Mouse (Mus musculus) CH12.LX (cell line): Measurements from ENCODE around the gene Gm49450. TPM values are rescaled to one million over a fixed set of nuclear protein-coding genes. Genes with fewer than 3 reads are reported as not detected.

Experiments used
- DNase-seq: peaks from one replicate; pipeline ENCODE4 v3.0.0-alpha.2; 2013; ENCODE audit errors: extremely low read depth
- H3K27ac ChIP-seq: 2 replicates; pipeline ENCODE4 v1.5.1; 2012; ENCODE audit warnings: low read depth, mild to moderate bottlenecking, control low read depth, moderate library complexity; ENCODE audit not compliant: insufficient read depth
- H3K27me3 ChIP-seq: replicated peaks from 2 replicates; pipeline ENCODE3; 2012; ENCODE audit warnings: inconsistent platforms
- H3K36me3 ChIP-seq, 2 experiments: replicated peaks in 1 of 2; 2 replicates each; pipeline versions ENCODE3 to v1.6.1; 2012; ENCODE audit warnings: inconsistent platforms in 1 of 2, low read length in 1 of 2, mild to moderate bottlenecking in 1 of 2, mixed read lengths in 1 of 2, moderate library complexity in 1 of 2; ENCODE audit not compliant: control insufficient read depth in 1 of 2, insufficient read depth in 1 of 2
- H3K4me1 ChIP-seq, 2 experiments: 2 replicates each; pipeline ENCODE4 v1.6.1; 2012; ENCODE audit warnings: inconsistent platforms in 1 of 2, moderate library complexity in 1 of 2; ENCODE audit not compliant: insufficient read depth in 2 of 2, control insufficient read depth in 1 of 2
- H3K4me2 ChIP-seq: 2 replicates; pipeline ENCODE4 v1.6.1; 2012; ENCODE audit warnings: low read depth, mild to moderate bottlenecking, control low read depth; ENCODE audit not compliant: poor library complexity, insufficient read depth, severe bottlenecking
- H3K4me3 ChIP-seq, 3 experiments: fragments of 150-350 bp in 1 of 3; sonication (generic) in 1 of 3; replicated peaks in 1 of 3; 2 replicates each; pipeline versions ENCODE3 to v1.5.1; 2011 to 2012; ENCODE audit warnings: low read depth in 2 of 3, low read length in 2 of 3, mild to moderate bottlenecking in 2 of 3, moderate library complexity in 2 of 3, control low read depth in 1 of 3, improper control_type of control experiment in 1 of 3, inconsistent platforms in 1 of 3, mixed read lengths in 1 of 3; ENCODE audit not compliant: poor library complexity in 1 of 3
- H3K79me2 ChIP-seq: replicated peaks from 2 replicates; pipeline ENCODE4 v1.6.1; 2012; ENCODE audit warnings: mild to moderate bottlenecking, moderate library complexity; ENCODE audit not compliant: control insufficient read depth, poor library complexity, insufficient read depth, severe bottlenecking; ENCODE audit errors: extremely low read depth
- H3K9ac ChIP-seq: 2 replicates; pipeline ENCODE4 v1.6.1; 2012; ENCODE audit warnings: low read depth, mild to moderate bottlenecking, control low read depth, moderate library complexity; ENCODE audit not compliant: insufficient read depth
- H3K9me3 ChIP-seq: replicated peaks from 2 replicates; pipeline ENCODE3; 2012; ENCODE audit warnings: low read length, inconsistent platforms, mixed read lengths
- BHLHE40 ChIP-seq: IDR thresholded peaks from 2 replicates; pipeline ENCODE4 v1.6.1; 2011; ENCODE audit warnings: mild to moderate bottlenecking, low read depth, low read length, improper control_type of control experiment
- CHD1 ChIP-seq: IDR thresholded peaks from 2 replicates; pipeline ENCODE4 v1.6.1; 2012; ENCODE audit warnings: low read depth, low read length, improper control_type of control experiment, inconsistent platforms
- CHD2 ChIP-seq: IDR thresholded peaks from 2 replicates; pipeline ENCODE4 v1.6.1; 2011; ENCODE audit warnings: low read length, improper control_type of control experiment
- CTCF ChIP-seq, 2 experiments: IDR thresholded peaks in 1 of 2; conservative IDR thresholded peaks in 1 of 2; 2 replicates each; pipeline ENCODE4 v1.5.1; 2011 to 2012; ENCODE audit warnings: low read depth in 2 of 2, low read length in 2 of 2, improper control_type of control experiment in 1 of 2, inconsistent platforms in 1 of 2, mild to moderate bottlenecking in 1 of 2, moderate library complexity in 1 of 2
- E2F4 ChIP-seq: IDR thresholded peaks from 2 replicates; pipeline ENCODE4 v1.6.1; 2011; ENCODE audit warnings: low read depth, low read length, improper control_type of control experiment; ENCODE audit not compliant: insufficient replicate concordance
- ELF1 ChIP-seq: IDR thresholded peaks from 2 replicates; pipeline ENCODE4 v1.6.1; 2014; ENCODE audit warnings: low read depth, mild to moderate bottlenecking, inconsistent platforms, low read length, improper control_type of control experiment
- EP300 ChIP-seq: IDR thresholded peaks from 2 replicates; pipeline ENCODE4 v1.6.1; 2011; ENCODE audit warnings: low read length, improper control_type of control experiment
- ETS1 ChIP-seq: conservative IDR thresholded peaks from 2 replicates; pipeline ENCODE4 v1.6.1; 2012; ENCODE audit warnings: low read depth, mild to moderate bottlenecking, inconsistent platforms, low read length, improper control_type of control experiment, moderate library complexity
- GABPA ChIP-seq: IDR thresholded peaks from 2 replicates; pipeline ENCODE4 v1.6.1; 2012; ENCODE audit warnings: low read depth, low read length, improper control_type of control experiment, inconsistent platforms; ENCODE audit not compliant: insufficient replicate concordance
- HCFC1 ChIP-seq: IDR thresholded peaks from 2 replicates; pipeline ENCODE4 v1.6.1; 2012; ENCODE audit warnings: low read depth, mild to moderate bottlenecking, inconsistent platforms, low read length, improper control_type of control experiment
- IRF4 ChIP-seq: IDR thresholded peaks from 2 replicates; pipeline ENCODE4 v1.6.1; 2014; ENCODE audit warnings: low read depth, mild to moderate bottlenecking, inconsistent platforms, low read length, improper control_type of control experiment
- JUN ChIP-seq: IDR thresholded peaks from 2 replicates; pipeline ENCODE4 v1.6.1; 2011; ENCODE audit warnings: low read depth, mild to moderate bottlenecking, low read length, improper control_type of control experiment, moderate library complexity; ENCODE audit not compliant: insufficient read depth
- JUND ChIP-seq: conservative IDR thresholded peaks from 2 replicates; pipeline ENCODE4 v1.6.1; 2011; ENCODE audit warnings: low read depth, low read length, improper control_type of control experiment
- KAT2A ChIP-seq: IDR thresholded peaks from 2 replicates; pipeline ENCODE4 v1.6.1; 2012; ENCODE audit warnings: low read length, improper control_type of control experiment, inconsistent platforms; ENCODE audit not compliant: insufficient replicate concordance
- MAFK ChIP-seq: IDR thresholded peaks from 2 replicates; pipeline ENCODE4 v1.6.1; 2011; ENCODE audit warnings: low read length, improper control_type of control experiment; ENCODE audit not compliant: insufficient replicate concordance
- MAX ChIP-seq: IDR thresholded peaks from 2 replicates; pipeline ENCODE4 v1.6.1; 2011; ENCODE audit warnings: low read length, improper control_type of control experiment
- MAZ ChIP-seq: IDR thresholded peaks from 2 replicates; pipeline ENCODE4 v1.6.1; 2012; ENCODE audit warnings: low read depth, mild to moderate bottlenecking, inconsistent platforms, low read length, improper control_type of control experiment, moderate library complexity
- MEF2A ChIP-seq: IDR thresholded peaks from 2 replicates; pipeline ENCODE4 v1.6.1; 2014; ENCODE audit warnings: low read depth, mild to moderate bottlenecking, inconsistent platforms, low read length, improper control_type of control experiment, borderline replicate concordance
- MXI1 ChIP-seq: IDR thresholded peaks from 2 replicates; pipeline ENCODE4 v1.6.1; 2011; ENCODE audit warnings: mild to moderate bottlenecking, low read depth, low read length, improper control_type of control experiment
- MYC ChIP-seq: IDR thresholded peaks from 2 replicates; pipeline ENCODE4 v1.6.1; 2011; ENCODE audit warnings: low read depth, mild to moderate bottlenecking, improper control_type of control experiment, low read length
- NELFE ChIP-seq: IDR thresholded peaks from 2 replicates; pipeline ENCODE4 v1.6.1; 2011; ENCODE audit warnings: low read depth, low read length, improper control_type of control experiment
- NRF1 ChIP-seq: IDR thresholded peaks from 2 replicates; pipeline ENCODE4 v1.6.1; 2014; ENCODE audit warnings: low read depth, mild to moderate bottlenecking, inconsistent platforms, low read length, improper control_type of control experiment, moderate library complexity
- PAX5 ChIP-seq: IDR thresholded peaks from 2 replicates; pipeline ENCODE4 v1.6.1; 2012; ENCODE audit warnings: low read length, inconsistent platforms, mixed read lengths
- POLR2A ChIP-seq: IDR thresholded peaks from 2 replicates; pipeline ENCODE4 v1.6.1; 2011; ENCODE audit warnings: low read depth, mild to moderate bottlenecking, improper control_type of control experiment, low read length
- RAD21 ChIP-seq: IDR thresholded peaks from 2 replicates; pipeline ENCODE4 v1.6.1; 2011; ENCODE audit warnings: low read depth, mild to moderate bottlenecking, low read length, improper control_type of control experiment, moderate library complexity
- RCOR1 ChIP-seq: conservative IDR thresholded peaks from 2 replicates; pipeline ENCODE4 v1.6.1; 2012; ENCODE audit warnings: low read depth, mild to moderate bottlenecking, inconsistent platforms, low read length, improper control_type of control experiment
- SIN3A ChIP-seq: IDR thresholded peaks from 2 replicates; pipeline ENCODE4 v1.6.1; 2012; ENCODE audit warnings: low read length, improper control_type of control experiment, inconsistent platforms
- SMC3 ChIP-seq: IDR thresholded peaks from 2 replicates; pipeline ENCODE4 v1.6.1; 2011; ENCODE audit warnings: low read depth, low read length, improper control_type of control experiment
- TBP ChIP-seq: conservative IDR thresholded peaks from 2 replicates; pipeline ENCODE4 v1.6.1; 2011; ENCODE audit warnings: low read depth, low read length, improper control_type of control experiment
- TCF12 ChIP-seq: IDR thresholded peaks from 2 replicates; pipeline ENCODE4 v1.6.1; 2014; ENCODE audit warnings: low read depth, mild to moderate bottlenecking, inconsistent platforms, low read length, improper control_type of control experiment
- UBTF ChIP-seq: IDR thresholded peaks from 2 replicates; pipeline ENCODE4 v1.6.1; 2012; ENCODE audit warnings: low read depth, mild to moderate bottlenecking, inconsistent platforms, low read length, improper control_type of control experiment, moderate library complexity
- USF1 ChIP-seq: IDR thresholded peaks from 2 replicates; pipeline ENCODE4 v1.6.1; 2014; ENCODE audit warnings: low read depth, mild to moderate bottlenecking, inconsistent platforms, low read length, improper control_type of control experiment
- USF2 ChIP-seq: conservative IDR thresholded peaks from 2 replicates; pipeline ENCODE4 v1.6.1; 2011; ENCODE audit warnings: low read depth, low read length, improper control_type of control experiment
- ZC3H11A ChIP-seq: IDR thresholded peaks from 2 replicates; pipeline ENCODE4 v1.6.1; 2012; ENCODE audit warnings: low read depth, mild to moderate bottlenecking, inconsistent platforms, low read length, improper control_type of control experiment
- ZKSCAN1 ChIP-seq: IDR thresholded peaks from 2 replicates; pipeline ENCODE4 v1.6.1; 2012; ENCODE audit warnings: low read depth, inconsistent platforms, low read length, improper control_type of control experiment, borderline replicate concordance
- ZMIZ1 ChIP-seq: IDR thresholded peaks from 2 replicates; pipeline ENCODE4 v1.6.1; 2012; ENCODE audit warnings: low read depth, mild to moderate bottlenecking, inconsistent platforms, low read length, improper control_type of control experiment
- ZNF384 ChIP-seq: IDR thresholded peaks from 2 replicates; pipeline ENCODE4 v1.6.1; 2012; ENCODE audit warnings: low read depth, low read length, improper control_type of control experiment, inconsistent platforms
- dilution Hi-C: fragments of 300-500 bp; cut with MboI; formaldehyde crosslinking; loops from 2 replicates; pipeline ENCODE4 v1.14.3; 2020; ENCODE audit warnings: low sequenced_read_pairs; ENCODE audit not compliant: extremely low pct_unique_long_range_greater_than_20kb, extremely low pct_ligation_motif_present
- in situ Hi-C: fragments of 300-500 bp; cut with MboI; formaldehyde crosslinking; loops from 3 replicates; pipeline ENCODE4 v1.14.3; 2019; ENCODE audit warnings: low sequenced_read_pairs, low pct_ligation_motif_present, low pct_unique_long_range_greater_than_20kb, mixed read lengths
- polyA plus RNA-seq: library from polyadenylated mRNA; unstranded; fragments of >175 nt; gene quantifications from 2 replicates; pipeline ENCODE4 v1.2.1, GENCODE M21; 2012; ENCODE audit warnings: low read depth; ENCODE audit not compliant: insufficient read length
- total RNA-seq, 2 experiments: library from RNA; depleted of rRNA; stranded (reverse); fragments of 300-350 nt in 1 of 2; fragments of >200 nt in 1 of 2; gene quantifications; 2 replicates each; pipeline ENCODE4 v1.2.3; 2012 to 2014

Gm49450 gene
- total and polyA plus RNA-seq, 3 experiments: 0.38 to 125 (median 4.7) TPM

DNA sequence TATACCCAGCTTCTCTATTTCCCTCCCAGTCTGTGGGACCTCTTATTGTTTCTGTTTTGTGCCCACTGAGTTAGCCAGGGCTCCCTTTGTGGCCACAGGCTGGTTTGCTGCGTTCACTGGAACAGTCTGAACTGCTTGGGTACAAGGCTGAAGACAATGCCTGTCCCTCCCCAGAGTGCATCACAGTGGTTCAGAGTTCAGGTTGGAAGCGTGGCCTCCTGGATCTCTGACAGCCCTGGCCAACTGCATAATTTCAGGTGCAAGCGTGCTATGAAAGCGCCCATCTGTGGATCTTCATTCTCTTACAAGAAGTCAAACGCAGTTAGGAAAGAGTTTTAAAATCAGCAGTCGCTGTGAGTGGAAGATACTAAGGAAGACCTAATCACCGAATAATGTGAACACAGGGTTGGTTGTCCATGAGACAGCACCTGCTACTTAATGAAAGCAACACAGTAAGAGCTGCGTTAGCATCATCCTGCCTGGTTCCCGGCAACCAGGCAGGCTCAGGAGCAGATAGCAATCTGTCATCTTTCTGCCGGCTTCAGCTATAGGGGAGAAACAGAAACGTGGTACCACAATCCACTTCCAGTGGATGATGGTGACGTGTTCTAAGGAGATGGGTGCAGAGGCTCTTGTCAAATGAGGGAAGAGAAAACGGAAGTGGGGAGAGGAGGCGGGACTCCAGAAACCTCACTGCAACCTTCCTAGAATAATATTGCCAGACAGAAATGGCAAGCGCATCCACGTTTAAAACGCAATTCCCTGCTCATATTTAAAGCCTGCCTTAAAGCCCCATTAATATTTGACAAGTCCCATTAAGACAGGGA, 38.9 kb upstream of the Gm49450 start:
- Histone ChIP-seq H3K9ac (peak overlapping the region; percentile 68), H3K79me2 (no peaks in the 10 kb centered on the region), H3K27me3 (no peaks in the 10 kb centered on the region), H3K9me3 (no peaks in the 10 kb centered on the region), H3K4me3 (peak overlapping the region; percentile 24 to 57 (median 50)), H3K27ac (peak overlapping the region; percentile 94), H3K4me2 (peak overlapping the region; percentile 76), H3K4me1 (peaks cover 8 to 52% of the 10 kb centered on the region in 2 experiments), H3K36me3 (no peaks in the 10 kb centered on the region)
- peak; percentile 98 for DNase-seq
- dilution Hi-C loops: no loop called here
- in situ Hi-C loops: loop anchor here (5.0 to 10.0 kb wide), 2 partner anchors 57 to 105 kb away; partner anchors contain the start of gene Tuba1b
- TF ChIP-seq ZKSCAN1 (no peak), MAZ (peak; percentile 67; the same call in 1 of the 2 replicates), MAX (peak; percentile 90), NRF1 (0 out of 2 replicates have a peak, but pooled peaks have one; percentile 9), USF2 (no peak), MEF2A (peak; percentile 29; the same call in 1 of the 2 replicates), ZC3H11A (no peak), ZNF384 (no peak), TCF12 (peak; percentile 53; the same call in 1 of the 2 replicates), BHLHE40 (0 out of 2 replicates have a peak, but pooled peaks have one; percentile 33), HCFC1 (no peak; the same call in 1 of the 2 replicates), RCOR1 (no peak), IRF4 (peak; percentile 20; the same call in 1 of the 2 replicates), SIN3A (peak; percentile 68), TBP (peak; percentile 89), SMC3 (no peak), ELF1 (peak; percentile 84), KAT2A (peak; percentile 62; the same call in 1 of the 2 replicates), CTCF (conservative IDR thresholded peaks at IDR 0.05 in 1 of 2, IDR thresholded peaks at IDR 0.05 in 1 of 2; ENCODE audit: low read depth in 2 of 2, low read length in 2 of 2) (no peak), CHD1 (0 out of 2 replicates have a peak, but pooled peaks have one; percentile 19), GABPA (no peak), UBTF (peak; percentile 69; the same call in 1 of the 2 replicates), MXI1 (peak; percentile 35; the same call in 1 of the 2 replicates), POLR2A (peak; percentile 64), USF1 (no peak), ETS1 (peak; percentile 66), NELFE (peak; percentile 72), JUND (peak; percentile 56; the same call in 1 of the 2 replicates), ZMIZ1 (peak; percentile 82), EP300 (peak; percentile 63; the same call in 1 of the 2 replicates), MYC (peak; percentile 94), E2F4 (0 out of 2 replicates have a peak, but pooled peaks have one; percentile 74), RAD21 (no peak), PAX5 (no peak), JUN (0 out of 2 replicates have a peak, but pooled peaks have one; percentile 7), CHD2 (peak; percentile 71; the same call in 1 of the 2 replicates), MAFK (0 out of 2 replicates have a peak, but pooled peaks have one; percentile 12)
